Mouse (Mus musculus) liver, embryonic 14.5 days (tissue): ENCODE measurements around the gene Krtap8-1. TPM values are rescaled to one million over a fixed set of nuclear protein-coding genes. Genes with fewer than 3 reads are reported as not detected.

Experiments used
- ATAC-seq: fragments of 200-750 bp; cut with Nextera tagmentation; 2 replicates; pipeline ENCODE4 v1.8.0; 2017; ENCODE audit warnings: moderate number of reproducible peaks, mild to moderate bottlenecking, moderate library complexity; ENCODE audit not compliant: insufficient read depth
- DNase-seq, 3 experiments: peaks; one replicate each; pipeline ENCODE4 v3.0.0-alpha.2; 2012 to 2013; ENCODE audit warnings: low read depth in 3 of 3, low spot score in 3 of 3
- H3K27ac ChIP-seq: fragments of 300-500 bp; sonication (generic); 2 replicates; pipeline ENCODE4 v1.5.1; 2014; ENCODE audit warnings: moderate library complexity, mild to moderate bottlenecking, control low read depth, inconsistent platforms
- H3K27me3 ChIP-seq: fragments of 300-500 bp; sonication (generic); 2 replicates; pipeline ENCODE4 v1.6.1; 2014; ENCODE audit warnings: mild to moderate bottlenecking, low read length, moderate library complexity; ENCODE audit not compliant: control insufficient read depth, insufficient read depth
- H3K36me3 ChIP-seq: fragments of 300-500 bp; sonication (generic); replicated peaks from 2 replicates; pipeline ENCODE4 v1.6.1; 2014; ENCODE audit warnings: low read depth; ENCODE audit not compliant: control insufficient read depth, insufficient read depth
- H3K4me1 ChIP-seq, 2 experiments: fragments of 200-500 bp in 1 of 2; fragments of 300-500 bp in 1 of 2; sonication (generic) in 1 of 2; replicated peaks; 2 replicates each; pipeline ENCODE4 v1.6.1; 2012 to 2014; ENCODE audit warnings: antibody characterized with exemption in 1 of 2, inconsistent platforms in 1 of 2, low read length in 1 of 2; ENCODE audit not compliant: control insufficient read depth in 2 of 2, insufficient read depth in 2 of 2
- H3K4me2 ChIP-seq: fragments of 300-500 bp; sonication (generic); 2 replicates; pipeline ENCODE4 v1.6.1; 2014; ENCODE audit warnings: low read depth, mild to moderate bottlenecking, control low read depth, moderate library complexity
- H3K4me3 ChIP-seq, 2 experiments: fragments of 200-500 bp in 1 of 2; fragments of 300-500 bp in 1 of 2; sonication (generic) in 1 of 2; 2 replicates each; pipeline ENCODE4 v1.5.1; 2012 to 2014; ENCODE audit warnings: low read depth in 2 of 2, low read length in 2 of 2, mild to moderate bottlenecking in 2 of 2, control low read depth in 1 of 2, inconsistent platforms in 1 of 2, moderate library complexity in 1 of 2; ENCODE audit not compliant: insufficient read depth in 1 of 2
- H3K9ac ChIP-seq: fragments of 300-500 bp; sonication (generic); replicated peaks from 2 replicates; pipeline ENCODE4 v1.6.1; 2014; ENCODE audit warnings: mild to moderate bottlenecking, control low read depth, moderate library complexity
- H3K9me3 ChIP-seq: fragments of 300-500 bp; sonication (generic); 2 replicates; pipeline ENCODE4 v1.6.1; 2016; ENCODE audit warnings: low read length, mixed read lengths; ENCODE audit not compliant: control insufficient read depth
- CTCF ChIP-seq: IDR thresholded peaks from 2 replicates; pipeline ENCODE4 v1.5.1; 2016; ENCODE audit warnings: antibody characterized with exemption, low read depth, control low read depth
- EP300 ChIP-seq: IDR thresholded peaks from 2 replicates; pipeline ENCODE4 v1.6.1; 2016; ENCODE audit warnings: antibody characterized with exemption, low read depth
- WGBS: fragments of 180-500 bp; shearing (Covaris S2); extraction: QIAGEN DNeasy Blood & Tissue Kit; methylation state at CpG from one replicate; pipeline ENCODE4 v1.1.7; 2014; ENCODE audit not compliant: insufficient replicate concordance; 5-methylcytosine and 5-hydroxymethylcytosine counted together
- polyA plus RNA-seq, 2 experiments: library from polyadenylated mRNA; depleted of rRNA in 1 of 2; stranded (reverse) in 1 of 2; unstranded in 1 of 2; fragments of >200 nt; fragmentation: Nextera tagmentation in 1 of 2; extraction: Ambion mirVana in 1 of 2; gene quantifications; 2 replicates each; pipeline versions ENCODE4 v1.2.1 to v1.2.3; 2012 to 2014

Krtap8-1 gene
- not detected in 2 replicates for polyA plus RNA-seq (2012; rRNA removed)
- polyA plus RNA-seq (2014; fragmentation: Nextera tagmentation; extraction: Ambion mirVana), result not detected in 2 replicates

DNA sequence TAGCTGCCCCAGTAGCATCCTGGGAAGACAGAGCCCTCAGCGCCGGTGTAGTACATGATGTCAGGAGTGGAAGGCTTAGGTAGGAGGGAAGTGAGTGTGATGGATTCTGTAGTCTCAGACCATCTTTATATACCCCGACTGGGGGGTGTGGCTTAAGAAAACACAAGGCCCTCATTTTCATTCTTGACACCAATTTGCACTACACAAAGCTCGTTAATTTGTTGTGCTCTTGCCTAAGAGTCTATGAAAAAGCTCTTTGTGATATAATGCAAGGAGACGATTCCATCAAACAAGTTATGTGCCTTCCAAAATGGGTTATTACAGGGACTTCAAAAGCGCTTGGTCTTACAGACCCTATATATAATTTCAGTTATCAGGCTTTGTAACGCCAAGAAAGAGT, at the start of gene Krtap8-1:
TSS of gene Krtap8-1 (minus strand) at position 101 of the 400 bp plus-strand sequence.
- H3K9ac ChIP-seq, result no peak within 1 kb of the TSS
- no peaks in the 10 kb centered on the region for H3K36me3 ChIP-seq
- no peaks in the 10 kb centered on the region for H3K9me3 ChIP-seq
- H3K27ac ChIP-seq, result no peak within 1 kb of the TSS
- H3K27me3 ChIP-seq, result no peaks in the 10 kb centered on the region
- DNase-seq (no peak), ATAC-seq (no peak)
- TF ChIP-seq EP300, result no peak
- TF ChIP-seq CTCF, result no peak
- no peak within 1 kb of the TSS for H3K4me2 ChIP-seq
- no peak within 1 kb of the TSS for H3K4me3 ChIP-seq
- WGBS, result 63% methylated on average over 7 of the region's 7 CpGs
- H3K4me1 ChIP-seq, result no peaks in the 10 kb centered on the region

DNA sequence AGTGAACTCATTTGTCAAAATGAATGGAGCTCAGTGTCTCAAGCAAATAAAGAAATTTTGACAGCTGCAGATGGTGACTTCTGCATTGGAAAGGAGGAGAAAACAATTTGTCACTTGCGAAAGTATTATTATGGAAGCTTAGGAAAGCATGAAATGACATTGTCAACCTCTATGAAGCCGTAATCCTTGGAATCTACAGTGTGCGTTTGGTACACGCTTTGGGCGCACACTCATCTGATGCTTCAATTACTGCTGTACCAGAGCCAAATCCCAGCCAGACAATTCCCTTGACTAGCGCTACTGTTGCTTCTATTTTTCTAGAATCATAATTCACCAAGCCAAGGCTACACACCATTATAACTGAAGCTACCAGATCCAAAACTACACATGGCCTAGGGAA, 49.6 kb upstream of the Krtap8-1 start:
- ATAC-seq, result no peak
- Histone ChIP-seq H3K4me3 (no peak overlapping the region), H3K9ac (no peak overlapping the region), H3K4me2 (no peak overlapping the region), H3K9me3 (no peaks in the 10 kb centered on the region), H3K4me1 (no peaks in the 10 kb centered on the region), H3K27me3 (no peaks in the 10 kb centered on the region), H3K27ac (no peak overlapping the region), H3K36me3 (no peaks in the 10 kb centered on the region)
- TF ChIP-seq CTCF (no peak), EP300 (no peak)
- no peak for DNase-seq
- WGBS, result 70% methylated on average over 6 of the region's 6 CpGs

DNA sequence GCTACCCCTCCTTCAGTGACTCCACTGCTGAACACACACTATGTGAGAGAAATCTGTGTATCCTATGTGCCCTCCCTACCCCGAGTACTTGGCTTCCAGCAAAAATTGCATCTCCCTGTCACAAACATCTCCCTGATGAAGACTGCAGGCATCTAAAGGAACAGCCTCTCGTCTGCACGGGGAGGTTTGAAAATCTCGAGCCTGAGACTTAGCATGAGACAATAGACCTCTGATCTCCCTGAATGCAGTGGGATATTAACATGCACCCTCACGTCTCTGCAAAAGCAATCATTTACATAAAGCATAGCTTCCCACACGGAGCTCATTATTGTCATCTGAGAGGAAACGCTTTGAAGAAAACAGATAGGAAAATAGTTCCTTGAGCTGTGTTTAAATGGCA, 42.8 kb upstream of the Krtap8-1 start:
- WGBS, result 49% methylated on average over 7 of the region's 7 CpGs
- Histone ChIP-seq H3K36me3 (no peaks in the 10 kb centered on the region), H3K4me3 (no peak overlapping the region), H3K4me1 (no peaks in the 10 kb centered on the region), H3K9ac (no peak overlapping the region), H3K27me3 (no peaks in the 10 kb centered on the region), H3K9me3 (no peaks in the 10 kb centered on the region), H3K4me2 (no peak overlapping the region), H3K27ac (no peak overlapping the region)
- DNase-seq (no peak), ATAC-seq (no peak)
- TF ChIP-seq EP300, result no peak
- no peak for TF ChIP-seq CTCF

DNA sequence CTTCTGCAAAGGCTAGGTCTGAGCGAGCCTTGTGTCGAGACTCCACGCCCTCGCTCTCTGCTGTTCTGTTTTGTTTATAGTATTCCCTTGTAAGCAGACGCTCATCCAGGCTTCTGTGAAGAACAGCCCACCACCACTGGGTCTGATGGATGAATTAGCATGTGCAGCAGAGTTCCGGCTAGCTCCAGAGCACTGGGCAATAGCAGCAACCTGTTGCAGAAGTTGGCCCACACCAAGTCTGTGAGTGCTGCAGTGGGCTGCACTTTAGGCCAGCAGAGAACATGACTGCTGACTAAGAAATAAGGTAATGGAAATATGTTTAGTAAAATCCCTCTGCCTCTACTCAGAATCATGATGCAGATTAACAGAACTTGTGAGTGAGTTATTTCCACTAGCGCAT, 42.1 kb upstream of the Krtap8-1 start:
- Histone ChIP-seq H3K36me3 (no peaks in the 10 kb centered on the region), H3K4me1 (no peaks in the 10 kb centered on the region), H3K9ac (no peak overlapping the region), H3K9me3 (no peaks in the 10 kb centered on the region), H3K4me3 (no peak overlapping the region), H3K4me2 (no peak overlapping the region), H3K27ac (no peak overlapping the region), H3K27me3 (no peaks in the 10 kb centered on the region)
- TF ChIP-seq EP300 (no peak), CTCF (no peak)
- DNase-seq (no peak), ATAC-seq (no peak)
- 60% methylated on average over 7 of the region's 7 CpGs for WGBS

DNA sequence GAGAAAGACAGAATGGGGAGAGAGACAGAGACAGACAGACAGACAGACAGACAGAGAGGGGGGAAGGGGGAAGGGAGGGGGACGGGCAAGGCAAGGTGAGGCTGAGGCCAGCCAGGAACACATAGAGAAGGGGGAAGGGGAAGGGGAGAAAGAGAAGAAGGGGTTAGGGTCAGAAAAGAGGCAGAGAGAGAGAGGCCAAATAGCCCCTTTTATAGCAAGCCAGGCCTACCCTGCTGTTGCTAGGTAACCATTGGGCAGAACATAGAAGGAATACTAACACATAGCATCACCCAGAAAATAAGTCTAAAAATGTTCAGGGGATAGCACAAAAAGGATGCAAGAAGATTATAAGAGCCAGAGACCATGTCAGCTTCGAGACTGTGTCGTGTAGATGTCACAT, 40.6 kb upstream of the Krtap8-1 start:
- WGBS, result 46% methylated on average over 3 of the region's 3 CpGs

More for the DNA sequence above, 40.6 kb upstream of the Krtap8-1 start:
- Histone ChIP-seq H3K36me3 (no peaks in the 10 kb centered on the region), H3K27ac (no peak overlapping the region), H3K27me3 (no peaks in the 10 kb centered on the region), H3K9ac (no peak overlapping the region), H3K4me3 (no peak overlapping the region), H3K4me2 (no peak overlapping the region), H3K4me1 (no peaks in the 10 kb centered on the region), H3K9me3 (no peaks in the 10 kb centered on the region)
- TF ChIP-seq CTCF, result no peak
- no peak for TF ChIP-seq EP300
- no peak for ATAC-seq
- no peak for DNase-seq
